Mouse (Mus musculus): ENCODE measurements around the gene Slc24a3.

DNA sequence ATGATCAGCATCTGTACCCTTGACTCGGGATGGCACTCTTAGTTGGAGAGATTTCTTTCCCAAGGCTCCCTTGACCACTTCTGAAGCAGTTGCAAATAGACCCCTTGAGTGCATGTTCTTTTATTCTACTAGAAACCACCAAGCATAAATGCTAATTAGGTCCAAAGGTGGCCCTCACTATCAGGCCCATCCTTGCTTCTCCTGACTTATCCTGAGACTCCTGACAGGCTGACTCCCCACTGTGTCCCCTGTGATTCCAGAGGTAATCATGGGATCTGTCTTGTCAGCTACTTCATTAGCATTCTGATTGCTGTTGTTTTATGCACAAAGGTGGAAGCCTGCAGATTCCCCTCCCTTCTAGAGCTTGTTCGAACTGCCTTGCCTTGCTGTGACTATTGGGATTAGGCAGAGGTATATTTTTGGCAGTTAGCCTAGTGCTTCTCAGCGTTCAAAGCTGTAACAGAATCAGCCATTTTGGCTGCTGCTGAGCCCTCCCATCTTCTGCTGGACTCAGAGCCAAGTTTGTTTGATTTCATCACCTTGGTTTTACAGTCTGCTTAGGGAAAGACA lies 293.4 kb downstream of the Slc24a3 start:
- no peak for TF ChIP-seq CTCF (IDR thresholded peaks at IDR 0.05; ENCODE audit: insufficient read depth, low read length)
- no peak for TF ChIP-seq POLR2A (IDR thresholded peaks at IDR 0.05; ENCODE audit: borderline replicate concordance, extremely low read depth, low read depth, low read length)
